Comparison of ENCODE assay signal across 13 mouse cellular contexts in genomic region chr6:22014291-22014911, GRCm38 (mm10). TPM values are rescaled to one million over a fixed set of nuclear protein-coding genes. Genes with fewer than 3 reads are reported as not detected.
A peak's percentile ranks its signal among the peaks of the same experiment; 100 is the strongest.
DNase-seq lines count a peak whose midpoint lies in the region; ATAC-seq and TF ChIP-seq lines count a peak whose summit lies in the region.
"Had no signal": no experiment of that assay in that cellular context is flagged by ENCODE, and none has a peak within 500 bp of the region (broad histone marks: within the 10 kb centered on the region; RNA-seq: fewer than 3 reads in every experiment).

No protein-coding gene starts in this region.

- no peaks in the 10 kb centered on the region for H3K4me1 ChIP-seq in hindbrain, embryonic 14.5 days (replicated peaks; ENCODE audit: control insufficient read depth, insufficient read depth, low read length)
- no peaks in the 10 kb centered on the region for H3K4me1 ChIP-seq in hindbrain, postnatal 0 days (ENCODE audit: insufficient read depth, low read length)
- peaks cover 46% of the 10 kb centered on the region for H3K4me1 ChIP-seq in megakaryocyte, embryonic 14.5 days
- peaks cover 13% of the 10 kb centered on the region; the same call in 1 of the 2 replicates for H3K4me1 ChIP-seq in embryonic facial prominence, embryonic 13.5 days
- peaks cover 8% of the 10 kb centered on the region for H3K4me1 ChIP-seq in limb, embryonic 15.5 days
- H3K4me1 ChIP-seq: neural tube, embryonic 12.5 days had no signal

- H3K36me3 ChIP-seq in hindbrain, embryonic 14.5 days (replicated peaks; ENCODE audit: control insufficient read depth, insufficient read depth): no peaks in the 10 kb centered on the region
- H3K36me3 ChIP-seq in hindbrain, postnatal 0 days (ENCODE audit: insufficient read depth, low read length): no peaks in the 10 kb centered on the region
- no peaks in the 10 kb centered on the region for H3K36me3 ChIP-seq in megakaryocyte, embryonic 14.5 days (replicated peaks; ENCODE audit: low read length)
- peaks cover 6% of the 10 kb centered on the region; the same call in 1 of the 2 replicates for H3K36me3 ChIP-seq in embryonic facial prominence, embryonic 13.5 days
- H3K36me3 ChIP-seq in limb, embryonic 15.5 days: 0 out of 2 replicates have a peak, but pooled peaks cover 3% of the 10 kb centered on the region
- H3K36me3 ChIP-seq: neural tube, embryonic 12.5 days had no signal

- H3K4me2 ChIP-seq in hindbrain, embryonic 14.5 days (replicated peaks): no peak overlapping the region
- H3K4me2 ChIP-seq in hindbrain, postnatal 0 days (ENCODE audit: low read depth, low read length): no peak overlapping the region
- H3K4me2 ChIP-seq in embryonic facial prominence, embryonic 13.5 days: no peak overlapping the region
- H3K4me2 ChIP-seq in limb, embryonic 15.5 days: no peak overlapping the region
- H3K4me2 ChIP-seq: neural tube, embryonic 12.5 days had no signal

- DNase-seq in hindbrain, embryonic 14.5 days (ENCODE audit: low spot score): no peak
- no peak for DNase-seq in hindbrain, postnatal 0 days (ENCODE audit: low spot score)
- DNase-seq: gastrocnemius, postnatal 36 days; heart, postnatal 10 days; kidney, adult 8-10 months; lung, adult 18-20 months; thymus, postnatal 36 days had no signal

- peak; percentile 40; the same call in 1 of the 2 replicates for ATAC-seq in hindbrain, embryonic 14.5 days (ENCODE audit: low FRiP score)
- no peak; the same call in 1 of the 2 replicates for ATAC-seq in hindbrain, postnatal 0 days
- no peak for ATAC-seq in megakaryocyte, adult 5-6 weeks (ENCODE audit: poor library complexity, severe bottlenecking)
- ATAC-seq in embryonic facial prominence, embryonic 13.5 days (ENCODE audit: insufficient number of reproducible peaks, insufficient read depth, low FRiP score, low TSS enrichment, low read depth): peak; percentile 63; the same call in 1 of the 2 replicates
- ATAC-seq in limb, embryonic 15.5 days (ENCODE audit: insufficient number of reproducible peaks, low FRiP score, low TSS enrichment, low read depth): 0 out of 2 replicates have a peak, but pooled peaks have one; percentile 35
- no peak for ATAC-seq in monocyte, adult 5-6 weeks (replicated peaks; ENCODE audit: insufficient number of reproducible peaks, low FRiP score, low TSS enrichment, poor library complexity, severe bottlenecking)

- H3K27ac ChIP-seq in hindbrain, embryonic 14.5 days: no peak overlapping the region
- H3K27ac ChIP-seq in hindbrain, postnatal 0 days: no peak overlapping the region
- H3K27ac ChIP-seq in embryonic facial prominence, embryonic 13.5 days: no peak overlapping the region
- H3K27ac ChIP-seq in limb, embryonic 15.5 days: no peak overlapping the region
- H3K27ac ChIP-seq: neural tube, embryonic 12.5 days had no signal

- 94% methylated on average over 6 of the region's 6 CpGs for WGBS in hindbrain, embryonic 14.5 days
- 95% methylated on average over 6 of the region's 6 CpGs for WGBS in hindbrain, postnatal 0 days
- 94% methylated on average over 6 of the region's 6 CpGs for WGBS in embryonic facial prominence, embryonic 13.5 days
- 90% methylated on average over 6 of the region's 6 CpGs for WGBS in limb, embryonic 15.5 days

- no peak for TF ChIP-seq CTCF in hindbrain, postnatal 0 days (IDR thresholded peaks at IDR 0.05; ENCODE audit: low read depth)

- H3K9me3 ChIP-seq in hindbrain, embryonic 14.5 days (ENCODE audit: control insufficient read depth, low read length): no peaks in the 10 kb centered on the region
- no peaks in the 10 kb centered on the region for H3K9me3 ChIP-seq in hindbrain, postnatal 0 days (ENCODE audit: low read length)
- no peaks in the 10 kb centered on the region for H3K9me3 ChIP-seq in megakaryocyte, embryonic 14.5 days
- H3K9me3 ChIP-seq in embryonic facial prominence, embryonic 13.5 days: no peaks in the 10 kb centered on the region
- no peaks in the 10 kb centered on the region for H3K9me3 ChIP-seq in limb, embryonic 15.5 days
- H3K9me3 ChIP-seq: neural tube, embryonic 12.5 days had no signal

- H3K27me3 ChIP-seq in hindbrain, embryonic 14.5 days (ENCODE audit: control insufficient read depth, insufficient read depth, low read length): no peaks in the 10 kb centered on the region
- no peaks in the 10 kb centered on the region for H3K27me3 ChIP-seq in hindbrain, postnatal 0 days (ENCODE audit: insufficient read depth, low read length)
- H3K27me3 ChIP-seq in megakaryocyte, embryonic 14.5 days (replicated peaks): no peaks in the 10 kb centered on the region
- H3K27me3 ChIP-seq in embryonic facial prominence, embryonic 13.5 days: no peaks in the 10 kb centered on the region
- H3K27me3 ChIP-seq in limb, embryonic 15.5 days: no peaks in the 10 kb centered on the region
- H3K27me3 ChIP-seq: neural tube, embryonic 12.5 days had no signal

- no peak overlapping the region for H3K9ac ChIP-seq in hindbrain, embryonic 14.5 days
- no peak overlapping the region for H3K9ac ChIP-seq in hindbrain, postnatal 0 days (replicated peaks; ENCODE audit: low read length)
- H3K9ac ChIP-seq in embryonic facial prominence, embryonic 13.5 days: no peak overlapping the region
- H3K9ac ChIP-seq in limb, embryonic 15.5 days: no peak overlapping the region
- H3K9ac ChIP-seq: neural tube, embryonic 12.5 days had no signal

- no peak overlapping the region for H3K4me3 ChIP-seq in hindbrain, embryonic 14.5 days (replicated peaks; ENCODE audit: low read length)
- H3K4me3 ChIP-seq in hindbrain, postnatal 0 days (ENCODE audit: low read length): no peak overlapping the region
- peak overlapping the region; percentile 18 for H3K4me3 ChIP-seq in megakaryocyte, embryonic 14.5 days (replicated peaks)
- no peak overlapping the region for H3K4me3 ChIP-seq in embryonic facial prominence, embryonic 13.5 days
- no peak overlapping the region for H3K4me3 ChIP-seq in limb, embryonic 15.5 days
- H3K4me3 ChIP-seq: neural tube, embryonic 12.5 days had no signal

RNA-seq across cellular contexts. Expression of gene Cped1, which starts 28.7 kb away (rescaled TPM):
- polyA plus RNA-seq in hindbrain, embryonic 14.5 days (2014; fragmentation: Nextera tagmentation; extraction: Ambion mirVana): 5.0 and 5.4 TPM in 2 replicates
- total RNA-seq in hindbrain, postnatal 0 days (2014; rRNA removed): 2.6 and 4.6 TPM in 2 replicates
- 2.5 and 3.1 TPM in 2 replicates for polyA plus RNA-seq in hindbrain, postnatal 0 days (2015; fragmentation: Nextera tagmentation; extraction: Ambion mirVana)
- polyA plus RNA-seq in megakaryocyte, embryonic 14.5 days (2012; ENCODE audit: insufficient read depth, low replicate concordance): 0.17 TPM in 1 of 2 replicates, not detected in the other
- 0.22 and 1.3 TPM in 2 replicates for total RNA-seq in megakaryocyte, adult 5-6 weeks (2015)
- total RNA-seq in megakaryocyte, adult 5-6 weeks (2017): 0.99 and 1.3 TPM in 2 replicates
- polyA plus RNA-seq in embryonic facial prominence, embryonic 13.5 days (2015; fragmentation: Nextera tagmentation; extraction: Ambion mirVana): 42.6 and 43.4 TPM in 2 replicates
- 42.0 and 43.1 TPM in 2 replicates for polyA plus RNA-seq in limb, embryonic 15.5 days (2015; fragmentation: Nextera tagmentation; extraction: Ambion mirVana)
- total RNA-seq in monocyte, adult 5-6 weeks (2017): 0.49 to 1.8 TPM (median 1.6 TPM) in 3 replicates

Comparison
In these comparisons a context has a peak if more than half of its experiments do, and no peak if none do; other contexts are left out.
1. ATAC-seq: peak in hindbrain, embryonic 14.5 days (single experiment), embryonic facial prominence, embryonic 13.5 days (single experiment) and limb, embryonic 15.5 days (single experiment); none in hindbrain, postnatal 0 days (single experiment), megakaryocyte, adult 5-6 weeks (single experiment) and monocyte, adult 5-6 weeks (single experiment).